Mouse (Mus musculus) myocyte (in vitro differentiated cells): ENCODE measurements around the gene Usp7. TPM values are rescaled to one million over a fixed set of nuclear protein-coding genes. Genes with fewer than 3 reads are reported as not detected.

ENCODE experiments used
- H3K27me3 ChIP-seq: one replicate; pipeline ENCODE4 v1.6.1; 2011; ENCODE audit not compliant: control insufficient read depth, insufficient read depth, insufficient read length
- H3K36me3 ChIP-seq: one replicate; pipeline ENCODE4 v1.6.1; 2011; ENCODE audit not compliant: control insufficient read depth, insufficient read depth
- H3K4me2 ChIP-seq: one replicate; pipeline ENCODE4 v1.6.1; 2011; ENCODE audit warnings: low read depth, control low read depth
- H3K4me3 ChIP-seq: one replicate; pipeline ENCODE4 v1.5.1; 2011; ENCODE audit warnings: mild to moderate bottlenecking, control low read depth, moderate library complexity
- H3K79me2 ChIP-seq: one replicate; pipeline ENCODE4 v1.6.1; 2011; ENCODE audit not compliant: control insufficient read depth, insufficient read depth
- H3ac ChIP-seq: one replicate; pipeline ENCODE4 v1.6.1; 2011; ENCODE audit not compliant: control insufficient read depth, insufficient read length
- CEBPB ChIP-seq: IDR thresholded peaks from 2 replicates; pipeline ENCODE4 v1.6.1; 2011; ENCODE audit warnings: mild to moderate bottlenecking, moderate library complexity; ENCODE audit not compliant: poor library complexity, insufficient read depth, severe bottlenecking
- E2F4 ChIP-seq: IDR thresholded peaks from one replicate; pipeline ENCODE4 v1.6.1; 2011; ENCODE audit warnings: mild to moderate bottlenecking, control low read depth, moderate library complexity; ENCODE audit not compliant: insufficient read depth
- MAX ChIP-seq: IDR thresholded peaks from one replicate; pipeline ENCODE4 v1.6.1; 2011; ENCODE audit warnings: low read depth, mild to moderate bottlenecking, control low read depth
- MYOD1 ChIP-seq, 3 experiments: IDR thresholded peaks; one replicate each; pipeline ENCODE4 v1.6.1; 2011; ENCODE audit warnings: control low read depth in 2 of 3, low read depth in 2 of 3, mild to moderate bottlenecking in 2 of 3, moderate library complexity in 1 of 3; ENCODE audit not compliant: insufficient read length in 2 of 3, control insufficient read depth in 1 of 3
- MYOG ChIP-seq, 3 experiments: IDR thresholded peaks; one replicate each; pipeline ENCODE4 v1.6.1; 2011; ENCODE audit warnings: control low read depth in 2 of 3, low read depth in 2 of 3, mild to moderate bottlenecking in 2 of 3; ENCODE audit not compliant: insufficient read length in 2 of 3, control insufficient read depth in 1 of 3, insufficient read depth in 1 of 3
- POLR2A ChIP-seq: IDR thresholded peaks from one replicate; pipeline ENCODE4 v1.6.1; 2011; ENCODE audit warnings: low read depth, mild to moderate bottlenecking, control low read depth, moderate library complexity; ENCODE audit not compliant: insufficient read length
- POLR2AphosphoS2 ChIP-seq: IDR thresholded peaks from one replicate; pipeline ENCODE4 v1.6.1; 2011; ENCODE audit warnings: low read depth, control low read depth; ENCODE audit not compliant: insufficient read length
- REST ChIP-seq: IDR thresholded peaks from one replicate; pipeline ENCODE4 v1.6.1; 2011; ENCODE audit warnings: mild to moderate bottlenecking, control low read depth, moderate library complexity; ENCODE audit not compliant: insufficient read depth, insufficient read length
- SRF ChIP-seq: IDR thresholded peaks from one replicate; pipeline ENCODE4 v1.6.1; 2011; ENCODE audit warnings: low read depth; ENCODE audit not compliant: control insufficient read depth, insufficient read length
- TCF12 ChIP-seq: IDR thresholded peaks from one replicate; pipeline ENCODE4 v1.6.1; 2011; ENCODE audit warnings: mild to moderate bottlenecking, control low read depth; ENCODE audit not compliant: poor library complexity, insufficient read depth, severe bottlenecking
- TCF3 ChIP-seq: IDR thresholded peaks from one replicate; pipeline ENCODE4 v1.6.1; 2011; ENCODE audit warnings: low read depth, control low read depth; ENCODE audit not compliant: insufficient read length
- USF1 ChIP-seq: IDR thresholded peaks from one replicate; pipeline ENCODE4 v1.6.1; 2011; ENCODE audit warnings: low read depth, mild to moderate bottlenecking, control low read depth, moderate library complexity
- polyA plus RNA-seq: library from polyadenylated mRNA; unstranded; fragments of >200 nt; fragmentation: generic; extraction: Trizol; gene quantifications from one replicate; pipeline ENCODE4 v1.2.1, GENCODE M21; 2012; ENCODE audit warnings: missing spikeins

The Usp7 gene
- polyA plus RNA-seq, 1 experiment = 24.0 TPM

GRCm38 (mm10) chr16:8674165-8674564 lies 117.9 kb downstream of the Usp7 start:
- no peak for TF ChIP-seq TCF3
- TF ChIP-seq SRF = no peak
- TF ChIP-seq E2F4 = no peak
- TF ChIP-seq USF1 = no peak
- no peak for TF ChIP-seq CEBPB
- no peak for TF ChIP-seq POLR2AphosphoS2
- no peak for TF ChIP-seq MAX
- TF ChIP-seq REST = no peak
- no peak for TF ChIP-seq POLR2A
- no peak for TF ChIP-seq MYOD1 (IDR thresholded peaks at IDR 0.05; ENCODE audit: control insufficient read depth in 1 of 3, insufficient read length in 2 of 3, low read depth in 2 of 3)
- no peak for TF ChIP-seq TCF12
- TF ChIP-seq MYOG (IDR thresholded peaks at IDR 0.05; ENCODE audit: control insufficient read depth in 1 of 3, insufficient read depth in 1 of 3, insufficient read length in 2 of 3, low read depth in 2 of 3) = no peak
- peaks cover 21% of the 10 kb centered on the region for H3K79me2 ChIP-seq
- no peak overlapping the region for H3K4me3 ChIP-seq
- no peak overlapping the region for H3ac ChIP-seq
- H3K4me2 ChIP-seq = peak overlapping the region; percentile 42
- H3K27me3 ChIP-seq = no peaks in the 10 kb centered on the region
- H3K36me3 ChIP-seq = no peaks in the 10 kb centered on the region

- no peak overlapping the region for H3K4me2 ChIP-seq
- no peaks in the 10 kb centered on the region for H3K27me3 ChIP-seq
- no peaks in the 10 kb centered on the region for H3K36me3 ChIP-seq
- peaks cover 29% of the 10 kb centered on the region for H3K79me2 ChIP-seq
- no peak for TF ChIP-seq MYOG (IDR thresholded peaks at IDR 0.05; ENCODE audit: control insufficient read depth in 1 of 3, insufficient read depth in 1 of 3, insufficient read length in 2 of 3, low read depth in 2 of 3)
- no peak for TF ChIP-seq CEBPB
- no peak for TF ChIP-seq REST
- no peak overlapping the region for H3ac ChIP-seq
- no peak overlapping the region for H3K4me3 ChIP-seq
Measured at GRCm38 (mm10) chr16:8673343-8673742, 118.8 kb downstream of the Usp7 start.

GRCm38 (mm10) chr16:8672811-8673210 lies 119.3 kb downstream of the Usp7 start:
- H3K36me3 ChIP-seq = no peaks in the 10 kb centered on the region
- H3K79me2 ChIP-seq = peaks cover 35% of the 10 kb centered on the region
- no peak for TF ChIP-seq REST
- no peak for TF ChIP-seq SRF
- TF ChIP-seq E2F4 = no peak
- no peak for TF ChIP-seq CEBPB
- TF ChIP-seq MYOG (IDR thresholded peaks at IDR 0.05; ENCODE audit: control insufficient read depth in 1 of 3, insufficient read depth in 1 of 3, insufficient read length in 2 of 3, low read depth in 2 of 3) = no peak
- no peak for TF ChIP-seq POLR2A
- no peak for TF ChIP-seq TCF3
- TF ChIP-seq MAX = no peak
- no peak for TF ChIP-seq USF1
- no peak for TF ChIP-seq TCF12
- no peak for TF ChIP-seq MYOD1 (IDR thresholded peaks at IDR 0.05; ENCODE audit: control insufficient read depth in 1 of 3, insufficient read length in 2 of 3, low read depth in 2 of 3)
- no peak for TF ChIP-seq POLR2AphosphoS2
- peak overlapping the region; percentile 65 for H3K4me3 ChIP-seq
- H3K27me3 ChIP-seq = no peaks in the 10 kb centered on the region
- H3ac ChIP-seq = no peak overlapping the region
- H3K4me2 ChIP-seq = peak overlapping the region; percentile 71

- peak overlapping the region; percentile 71 for H3K4me2 ChIP-seq
- no peak for TF ChIP-seq MYOD1 (IDR thresholded peaks at IDR 0.05; ENCODE audit: control insufficient read depth in 1 of 3, insufficient read length in 2 of 3, low read depth in 2 of 3)
- TF ChIP-seq POLR2AphosphoS2 = no peak
- TF ChIP-seq CEBPB = no peak
- no peak for TF ChIP-seq REST
- TF ChIP-seq MAX = no peak
- no peak for TF ChIP-seq SRF
- TF ChIP-seq TCF3 = no peak
- no peak for TF ChIP-seq USF1
- H3ac ChIP-seq = peak overlapping the region; percentile 38
- peak overlapping the region; percentile 65 for H3K4me3 ChIP-seq
- no peaks in the 10 kb centered on the region for H3K36me3 ChIP-seq
- H3K79me2 ChIP-seq = peaks cover 39% of the 10 kb centered on the region
- no peaks in the 10 kb centered on the region for H3K27me3 ChIP-seq
Measured at GRCm38 (mm10) chr16:8672350-8672687, 119.8 kb downstream of the Usp7 start.

- peak within 1 kb of the TSS; percentile 95 for H3K4me2 ChIP-seq
- peak within 1 kb of the TSS; percentile 38 for H3ac ChIP-seq
- peaks cover 45% of the 10 kb centered on the region for H3K79me2 ChIP-seq
- peak within 1 kb of the TSS; percentile 65 for H3K4me3 ChIP-seq
- H3K36me3 ChIP-seq = no peaks in the 10 kb centered on the region
- no peaks in the 10 kb centered on the region for H3K27me3 ChIP-seq
- peak in 2 of 3 experiments; percentile 75 to 86 for TF ChIP-seq MYOD1 (IDR thresholded peaks at IDR 0.05; ENCODE audit: control insufficient read depth in 1 of 3, insufficient read length in 2 of 3, low read depth in 2 of 3)
- no peak for TF ChIP-seq TCF12
- peak; percentile 96 for TF ChIP-seq POLR2AphosphoS2
- peak in 2 of 3 experiments; percentile 74 to 85 for TF ChIP-seq MYOG (IDR thresholded peaks at IDR 0.05; ENCODE audit: control insufficient read depth in 1 of 3, insufficient read depth in 1 of 3, insufficient read length in 2 of 3, low read depth in 2 of 3)
- TF ChIP-seq TCF3 = peak; percentile 1
- TF ChIP-seq POLR2A = peak; percentile 90
Measured at GRCm38 (mm10) chr16:8671551-8672349, 120.4 kb downstream of the Usp7 start, which contains the start of gene Carhsp1. TSS of gene Carhsp1 (minus strand) at chr16:8672155.
